Mouse (Mus musculus) c-Kit-negative CD71-positive TER-119-positive erythroid progenitor cells, embryonic 14.5 days (primary cell): Measurements from ENCODE around the gene Igflr1.

Experiments used
- DNase-seq: peaks from one replicate; pipeline ENCODE4 v3.0.0-alpha.2; 2013; ENCODE audit warnings: low read depth, low spot score

Gene Igflr1

GRCm38 (mm10) chr7:30564970-30565571, at the start of gene Igflr1:
Gene Igflr1 (plus strand): TSS chr7:30565427.
- DNase-seq: no peak

GRCm38 (mm10) chr7:30518325-30518724, 46.9 kb upstream of the Igflr1 start:
- DNase-seq: no peak

- DNase-seq: no peak
Measured at GRCm38 (mm10) chr7:30520396-30520795, 44.8 kb upstream of the Igflr1 start.

- no peak for DNase-seq
Measured at GRCm38 (mm10) chr7:30520856-30521255, 44.4 kb upstream of the Igflr1 start.

- no peak for DNase-seq
Measured at GRCm38 (mm10) chr7:30522871-30523270, 42.4 kb upstream of the Igflr1 start.

GRCm38 (mm10) chr7:30524487-30524886, 40.7 kb upstream of the Igflr1 start:
- DNase-seq: no peak

- no peak for DNase-seq
Measured at GRCm38 (mm10) chr7:30525954-30526353, 39.3 kb upstream of the Igflr1 start.

GRCm38 (mm10) chr7:30526399-30526798, 38.8 kb upstream of the Igflr1 start:
- no peak for DNase-seq

GRCm38 (mm10) chr7:30526981-30527380, 38.2 kb upstream of the Igflr1 start:
- no peak for DNase-seq

GRCm38 (mm10) chr7:30531291-30531815, 33.9 kb upstream of the Igflr1 start:
- DNase-seq: no peak

GRCm38 (mm10) chr7:30532931-30533330, 32.3 kb upstream of the Igflr1 start:
- no peak for DNase-seq

GRCm38 (mm10) chr7:30533941-30534632, 31.1 kb upstream of the Igflr1 start:
- DNase-seq: no peak

GRCm38 (mm10) chr7:30534633-30535577, 30.3 kb upstream of the Igflr1 start, which contains the start of gene Arhgap33:
Gene Arhgap33 (minus strand): TSS chr7:30535060.
- peak; percentile 98 for DNase-seq

- no peak for DNase-seq
Measured at GRCm38 (mm10) chr7:30540572-30540971, 24.7 kb upstream of the Igflr1 start.

- DNase-seq: no peak
Measured at GRCm38 (mm10) chr7:30544327-30544726, 20.9 kb upstream of the Igflr1 start.

GRCm38 (mm10) chr7:30549880-30550279, 15.3 kb upstream of the Igflr1 start:
- no peak for DNase-seq

- no peak for DNase-seq
Measured at GRCm38 (mm10) chr7:30550603-30551002, 14.6 kb upstream of the Igflr1 start.

- DNase-seq: no peak
Measured at GRCm38 (mm10) chr7:30551445-30552101, 13.7 kb upstream of the Igflr1 start.

- DNase-seq: peak; percentile 98
Measured at GRCm38 (mm10) chr7:30552102-30553020, 12.9 kb upstream of the Igflr1 start, which contains the start of the genes Hspb6 and Proser3. Gene Hspb6 (plus strand): TSS chr7:30552178. Gene Proser3 (minus strand): TSS chr7:30552299.

GRCm38 (mm10) chr7:30553021-30553589, 12.1 kb upstream of the Igflr1 start:
- peak; percentile 28 for DNase-seq
